Mouse (Mus musculus): ENCODE results near the gene Nr2e3. TPM values are rescaled to one million over a fixed set of nuclear protein-coding genes. Genes with fewer than 3 reads are reported as not detected.
A peak's percentile ranks its signal among the peaks of the same experiment; 100 is the strongest.

Gene Nr2e3
- polyA plus RNA-seq (2014; fragmentation: Nextera tagmentation; extraction: Ambion mirVana), result 0.42 and 1.2 TPM in 2 replicates

- Histone ChIP-seq H3K4me3 (ENCODE audit: low read depth, low read length) (no peak within 1 kb of the TSS), H3K27ac (replicated peaks; ENCODE audit: low read depth, low read length) (no peak within 1 kb of the TSS), H3K4me1 (ENCODE audit: control insufficient read depth, insufficient read depth, low read length) (no peaks in the 10 kb centered on the region), H3K27me3 (ENCODE audit: control insufficient read depth, insufficient read depth, low read length) (no peaks in the 10 kb centered on the region), H3K4me2 (ENCODE audit: low read depth, low read length) (no peak within 1 kb of the TSS), H3K36me3 (replicated peaks; ENCODE audit: control insufficient read depth, insufficient read depth, low read depth, low read length) (no peaks in the 10 kb centered on the region), H3K9me3 (replicated peaks; ENCODE audit: control insufficient read depth, low read length) (no peaks in the 10 kb centered on the region), H3K9ac (replicated peaks; ENCODE audit: low read length) (no peak within 1 kb of the TSS)
- ATAC-seq (replicated peaks; ENCODE audit: insufficient number of reproducible peaks, low FRiP score, low TSS enrichment, low read depth), result no peak
- 87% methylated on average over 10 of the region's 10 CpGs for WGBS
- no peak for DNase-seq (ENCODE audit: low spot score)
Observed at GRCm38 (mm10) chr9:59960559-59960958, at the start of gene Nr2e3. Gene Nr2e3 (minus strand): TSS chr9:59960659.

GRCm38 (mm10) chr9:60008936-60009335, 48.5 kb upstream of the Nr2e3 start:
- no peak overlapping the region for H3K27ac ChIP-seq (replicated peaks; ENCODE audit: low read depth, low read length)
- DNase-seq (ENCODE audit: low spot score) (no peak), ATAC-seq (replicated peaks; ENCODE audit: insufficient number of reproducible peaks, low FRiP score, low TSS enrichment, low read depth) (no peak)
- H3K4me1 ChIP-seq (ENCODE audit: control insufficient read depth, insufficient read depth, low read length), result no peaks in the 10 kb centered on the region
- no peak overlapping the region for H3K4me3 ChIP-seq (ENCODE audit: low read depth, low read length)
- H3K36me3 ChIP-seq (replicated peaks; ENCODE audit: control insufficient read depth, insufficient read depth, low read depth, low read length), result no peaks in the 10 kb centered on the region
- H3K9me3 ChIP-seq (replicated peaks; ENCODE audit: control insufficient read depth, low read length), result no peaks in the 10 kb centered on the region
- H3K9ac ChIP-seq (replicated peaks; ENCODE audit: low read length), result no peak overlapping the region
- no peak overlapping the region for H3K4me2 ChIP-seq (ENCODE audit: low read depth, low read length)
- WGBS, result 66% methylated on average over 7 of the region's 7 CpGs
- H3K27me3 ChIP-seq (ENCODE audit: control insufficient read depth, insufficient read depth, low read length), result no peaks in the 10 kb centered on the region

GRCm38 (mm10) chr9:60002323-60002722, 41.9 kb upstream of the Nr2e3 start:
- Histone ChIP-seq H3K4me2 (ENCODE audit: low read depth, low read length) (no peak overlapping the region), H3K4me1 (ENCODE audit: control insufficient read depth, insufficient read depth, low read length) (no peaks in the 10 kb centered on the region), H3K4me3 (ENCODE audit: low read depth, low read length) (no peak overlapping the region), H3K36me3 (replicated peaks; ENCODE audit: control insufficient read depth, insufficient read depth, low read depth, low read length) (no peaks in the 10 kb centered on the region), H3K9me3 (replicated peaks; ENCODE audit: control insufficient read depth, low read length) (no peaks in the 10 kb centered on the region), H3K27me3 (ENCODE audit: control insufficient read depth, insufficient read depth, low read length) (no peaks in the 10 kb centered on the region), H3K9ac (replicated peaks; ENCODE audit: low read length) (no peak overlapping the region), H3K27ac (replicated peaks; ENCODE audit: low read depth, low read length) (no peak overlapping the region)
- WGBS, result 90% methylated on average over 8 of the region's 8 CpGs
- ATAC-seq (replicated peaks; ENCODE audit: insufficient number of reproducible peaks, low FRiP score, low TSS enrichment, low read depth) (no peak), DNase-seq (ENCODE audit: low spot score) (no peak)

- no peak for ATAC-seq (replicated peaks; ENCODE audit: insufficient number of reproducible peaks, low FRiP score, low TSS enrichment, low read depth)
- 73% methylated on average over 3 of the region's 3 CpGs for whole genome bisulfite sequencing
- Histone ChIP-seq H3K9ac (replicated peaks; ENCODE audit: low read length) (no peak overlapping the region), H3K4me3 (ENCODE audit: low read depth, low read length) (no peak overlapping the region), H3K9me3 (replicated peaks; ENCODE audit: control insufficient read depth, low read length) (no peaks in the 10 kb centered on the region), H3K4me2 (ENCODE audit: low read depth, low read length) (no peak overlapping the region), H3K4me1 (ENCODE audit: control insufficient read depth, insufficient read depth, low read length) (no peaks in the 10 kb centered on the region), H3K27me3 (ENCODE audit: control insufficient read depth, insufficient read depth, low read length) (no peaks in the 10 kb centered on the region), H3K27ac (replicated peaks; ENCODE audit: low read depth, low read length) (no peak overlapping the region), H3K36me3 (replicated peaks; ENCODE audit: control insufficient read depth, insufficient read depth, low read depth, low read length) (no peaks in the 10 kb centered on the region)
- DNase-seq (ENCODE audit: low spot score), result no peak
Observed at GRCm38 (mm10) chr9:60001444-60001843, 41.0 kb upstream of the Nr2e3 start.

- Histone ChIP-seq H3K4me3 (ENCODE audit: low read depth, low read length) (no peak overlapping the region), H3K36me3 (replicated peaks; ENCODE audit: control insufficient read depth, insufficient read depth, low read depth, low read length) (no peaks in the 10 kb centered on the region), H3K9me3 (replicated peaks; ENCODE audit: control insufficient read depth, low read length) (no peaks in the 10 kb centered on the region), H3K4me1 (ENCODE audit: control insufficient read depth, insufficient read depth, low read length) (no peaks in the 10 kb centered on the region), H3K27me3 (ENCODE audit: control insufficient read depth, insufficient read depth, low read length) (no peaks in the 10 kb centered on the region), H3K4me2 (ENCODE audit: low read depth, low read length) (no peak overlapping the region), H3K9ac (replicated peaks; ENCODE audit: low read length) (no peak overlapping the region), H3K27ac (replicated peaks; ENCODE audit: low read depth, low read length) (no peak overlapping the region)
- no peak for ATAC-seq (replicated peaks; ENCODE audit: insufficient number of reproducible peaks, low FRiP score, low TSS enrichment, low read depth)
- DNase-seq (ENCODE audit: low spot score), result no peak
- WGBS, result 93% methylated on average over 4 of the region's 4 CpGs
Observed at GRCm38 (mm10) chr9:59997725-59998124, 37.3 kb upstream of the Nr2e3 start.

- Histone ChIP-seq H3K9ac (replicated peaks; ENCODE audit: low read length) (no peak overlapping the region), H3K27ac (replicated peaks; ENCODE audit: low read depth, low read length) (no peak overlapping the region), H3K9me3 (replicated peaks; ENCODE audit: control insufficient read depth, low read length) (no peaks in the 10 kb centered on the region), H3K27me3 (ENCODE audit: control insufficient read depth, insufficient read depth, low read length) (no peaks in the 10 kb centered on the region), H3K4me3 (ENCODE audit: low read depth, low read length) (no peak overlapping the region), H3K36me3 (replicated peaks; ENCODE audit: control insufficient read depth, insufficient read depth, low read depth, low read length) (no peaks in the 10 kb centered on the region), H3K4me2 (ENCODE audit: low read depth, low read length) (no peak overlapping the region), H3K4me1 (ENCODE audit: control insufficient read depth, insufficient read depth, low read length) (no peaks in the 10 kb centered on the region)
- 70% methylated on average over 5 of the region's 5 CpGs for WGBS
- no peak for DNase-seq (ENCODE audit: low spot score)
- ATAC-seq (replicated peaks; ENCODE audit: insufficient number of reproducible peaks, low FRiP score, low TSS enrichment, low read depth), result no peak
Observed at GRCm38 (mm10) chr9:59991407-59991806, 30.9 kb upstream of the Nr2e3 start.

GRCm38 (mm10) chr9:59989864-59990263, 29.4 kb upstream of the Nr2e3 start:
- H3K4me3 ChIP-seq (ENCODE audit: low read depth, low read length), result no peak overlapping the region
- no peaks in the 10 kb centered on the region for H3K27me3 ChIP-seq (ENCODE audit: control insufficient read depth, insufficient read depth, low read length)
- H3K4me1 ChIP-seq (ENCODE audit: control insufficient read depth, insufficient read depth, low read length), result no peaks in the 10 kb centered on the region
- H3K4me2 ChIP-seq (ENCODE audit: low read depth, low read length), result no peak overlapping the region
- no peak overlapping the region for H3K9ac ChIP-seq (replicated peaks; ENCODE audit: low read length)
- peak; percentile 81 for DNase-seq (ENCODE audit: low spot score)
- no peaks in the 10 kb centered on the region for H3K9me3 ChIP-seq (replicated peaks; ENCODE audit: control insufficient read depth, low read length)
- H3K27ac ChIP-seq (replicated peaks; ENCODE audit: low read depth, low read length), result no peak overlapping the region
- H3K36me3 ChIP-seq (replicated peaks; ENCODE audit: control insufficient read depth, insufficient read depth, low read depth, low read length), result no peaks in the 10 kb centered on the region
- ATAC-seq (replicated peaks; ENCODE audit: insufficient number of reproducible peaks, low FRiP score, low TSS enrichment, low read depth), result no peak
- 0% methylated on average over 1 of the region's 1 CpGs for WGBS

- Histone ChIP-seq H3K27ac (replicated peaks; ENCODE audit: low read depth, low read length) (no peak overlapping the region), H3K36me3 (replicated peaks; ENCODE audit: control insufficient read depth, insufficient read depth, low read depth, low read length) (no peaks in the 10 kb centered on the region), H3K27me3 (ENCODE audit: control insufficient read depth, insufficient read depth, low read length) (no peaks in the 10 kb centered on the region), H3K4me3 (ENCODE audit: low read depth, low read length) (no peak overlapping the region), H3K4me1 (ENCODE audit: control insufficient read depth, insufficient read depth, low read length) (no peaks in the 10 kb centered on the region), H3K9ac (replicated peaks; ENCODE audit: low read length) (no peak overlapping the region), H3K4me2 (ENCODE audit: low read depth, low read length) (no peak overlapping the region), H3K9me3 (replicated peaks; ENCODE audit: control insufficient read depth, low read length) (no peaks in the 10 kb centered on the region)
- DNase-seq (ENCODE audit: low spot score) (no peak), ATAC-seq (replicated peaks; ENCODE audit: insufficient number of reproducible peaks, low FRiP score, low TSS enrichment, low read depth) (no peak)
- 80% methylated on average over 3 of the region's 3 CpGs for WGBS
Observed at GRCm38 (mm10) chr9:59985900-59986572, 25.6 kb upstream of the Nr2e3 start.

All from embryonic facial prominence, embryonic 11.5 days (tissue).